Mouse (Mus musculus): ENCODE measurements around the gene Rundc3a. TPM values are rescaled to one million over a fixed set of nuclear protein-coding genes. Genes with fewer than 3 reads are reported as not detected.

The Rundc3a gene
- polyA plus RNA-seq, 1 experiment from 2014 or later = 153 TPM

GRCm38 (mm10) chr11:102434406-102434805 lies 41.2 kb downstream of the Rundc3a start:
- ATAC-seq = peak; percentile 51
- no peak overlapping the region for H3K4me3 ChIP-seq (replicated peaks)
- H3K4me1 ChIP-seq (replicated peaks) = peaks cover 59% of the 10 kb centered on the region
- no peak overlapping the region for H3K27ac ChIP-seq
- no peak overlapping the region for H3K9ac ChIP-seq (replicated peaks)
- H3K27me3 ChIP-seq = peaks cover 7% of the 10 kb centered on the region; the same call in 1 of the 2 replicates
- peaks cover 55% of the 10 kb centered on the region for H3K36me3 ChIP-seq
- no peaks in the 10 kb centered on the region for H3K9me3 ChIP-seq
- no peak overlapping the region for H3K4me2 ChIP-seq (replicated peaks)
- WGBS = 6% methylated on average over 7 of the region's 7 CpGs

GRCm38 (mm10) chr11:102434816-102435705 lies 41.9 kb downstream of the Rundc3a start:
- H3K9me3 ChIP-seq = no peaks in the 10 kb centered on the region
- H3K4me1 ChIP-seq (replicated peaks) = peaks cover 52% of the 10 kb centered on the region
- H3K4me3 ChIP-seq (replicated peaks) = no peak overlapping the region
- peaks cover 61% of the 10 kb centered on the region for H3K36me3 ChIP-seq
- peaks cover 12% of the 10 kb centered on the region for H3K27me3 ChIP-seq
- no peak for ATAC-seq
- WGBS = 92% methylated on average over 11 of the region's 11 CpGs
- H3K27ac ChIP-seq = no peak overlapping the region
- H3K9ac ChIP-seq (replicated peaks) = no peak overlapping the region
- H3K4me2 ChIP-seq (replicated peaks) = no peak overlapping the region

GRCm38 (mm10) chr11:102435754-102436470 lies 42.7 kb downstream of the Rundc3a start:
- no peak overlapping the region for H3K4me3 ChIP-seq (replicated peaks)
- no peak overlapping the region for H3K4me2 ChIP-seq (replicated peaks)
- peaks cover 16% of the 10 kb centered on the region for H3K27me3 ChIP-seq
- H3K4me1 ChIP-seq (replicated peaks) = peaks cover 46% of the 10 kb centered on the region
- H3K36me3 ChIP-seq = peaks cover 70% of the 10 kb centered on the region
- 95% methylated on average over 18 of the region's 18 CpGs for WGBS
- H3K27ac ChIP-seq = no peak overlapping the region
- H3K9ac ChIP-seq (replicated peaks) = no peak overlapping the region
- no peaks in the 10 kb centered on the region for H3K9me3 ChIP-seq
- no peak for ATAC-seq

- Histone ChIP-seq H3K27ac (no peak overlapping the region), H3K27me3 (peaks cover 16% of the 10 kb centered on the region), H3K4me3 (replicated peaks) (no peak overlapping the region), H3K9me3 (no peaks in the 10 kb centered on the region), H3K9ac (replicated peaks) (no peak overlapping the region), H3K36me3 (peaks cover 75% of the 10 kb centered on the region), H3K4me1 (replicated peaks) (peaks cover 43% of the 10 kb centered on the region), H3K4me2 (replicated peaks) (no peak overlapping the region)
- 83% methylated on average over 10 of the region's 10 CpGs for WGBS
- no peak for ATAC-seq
These were observed 43.2 kb downstream of the Rundc3a start for GRCm38 (mm10) chr11:102436471-102436790.

GRCm38 (mm10) chr11:102437120-102438061 lies 44.2 kb downstream of the Rundc3a start:
- Histone ChIP-seq H3K4me3 (replicated peaks) (peak overlapping the region; percentile 33), H3K9ac (replicated peaks) (peak overlapping the region; percentile 65), H3K4me2 (replicated peaks) (peak overlapping the region; percentile 59), H3K9me3 (no peaks in the 10 kb centered on the region), H3K27ac (peak overlapping the region; percentile 72), H3K27me3 (peaks cover 16% of the 10 kb centered on the region), H3K36me3 (peaks cover 85% of the 10 kb centered on the region), H3K4me1 (replicated peaks) (peaks cover 43% of the 10 kb centered on the region)
- peak; percentile 34; the same call in 1 of the 2 replicates for ATAC-seq
- WGBS = 4% methylated on average over 86 of the region's 87 CpGs

GRCm38 (mm10) chr11:102438212-102439092 lies 45.2 kb downstream of the Rundc3a start:
- peak overlapping the region; percentile 59 for H3K4me2 ChIP-seq (replicated peaks)
- H3K9me3 ChIP-seq = no peaks in the 10 kb centered on the region
- peaks cover 92% of the 10 kb centered on the region for H3K36me3 ChIP-seq
- 9% methylated on average over 73 of the region's 77 CpGs for WGBS
- H3K9ac ChIP-seq (replicated peaks) = peak overlapping the region; percentile 65
- H3K4me1 ChIP-seq (replicated peaks) = peaks cover 43% of the 10 kb centered on the region
- peak overlapping the region; percentile 72 for H3K27ac ChIP-seq
- peak; percentile 50 for ATAC-seq
- peaks cover 16% of the 10 kb centered on the region for H3K27me3 ChIP-seq
- H3K4me3 ChIP-seq (replicated peaks) = peak overlapping the region; percentile 33

GRCm38 (mm10) chr11:102439093-102440082 lies 46.2 kb downstream of the Rundc3a start:
- Histone ChIP-seq H3K27me3 (peaks cover 16% of the 10 kb centered on the region), H3K4me2 (replicated peaks) (no peak overlapping the region), H3K9ac (replicated peaks) (0 out of 2 replicates have a peak overlapping the region, but pooled peaks have one; percentile 56), H3K4me3 (replicated peaks) (0 out of 2 replicates have a peak overlapping the region, but pooled peaks have one; percentile 33), H3K9me3 (no peaks in the 10 kb centered on the region), H3K4me1 (replicated peaks) (peaks cover 43% of the 10 kb centered on the region), H3K27ac (0 out of 2 replicates have a peak overlapping the region, but pooled peaks have one; percentile 35), H3K36me3 (peaks cover 94% of the 10 kb centered on the region)
- WGBS = 77% methylated on average over 14 of the region's 14 CpGs
- no peak for ATAC-seq

- ATAC-seq = no peak
- peaks cover 16% of the 10 kb centered on the region for H3K27me3 ChIP-seq
- H3K27ac ChIP-seq = no peak overlapping the region
- H3K9ac ChIP-seq (replicated peaks) = no peak overlapping the region
- H3K4me2 ChIP-seq (replicated peaks) = no peak overlapping the region
- no peaks in the 10 kb centered on the region for H3K9me3 ChIP-seq
- H3K36me3 ChIP-seq = peaks cover 87% of the 10 kb centered on the region
- H3K4me3 ChIP-seq (replicated peaks) = no peak overlapping the region
- 87% methylated on average over 8 of the region's 8 CpGs for WGBS
- peaks cover 52% of the 10 kb centered on the region for H3K4me1 ChIP-seq (replicated peaks)
These were observed 47.1 kb downstream of the Rundc3a start for GRCm38 (mm10) chr11:102440255-102440654.

- peaks cover 75% of the 10 kb centered on the region for H3K36me3 ChIP-seq
- no peak overlapping the region for H3K4me2 ChIP-seq (replicated peaks)
- no peaks in the 10 kb centered on the region for H3K9me3 ChIP-seq
- peaks cover 58% of the 10 kb centered on the region for H3K4me1 ChIP-seq (replicated peaks)
- peaks cover 16% of the 10 kb centered on the region for H3K27me3 ChIP-seq
- no peak overlapping the region for H3K9ac ChIP-seq (replicated peaks)
- no peak overlapping the region for H3K27ac ChIP-seq
- H3K4me3 ChIP-seq (replicated peaks) = no peak overlapping the region
- ATAC-seq = no peak
- WGBS = 85% methylated on average over 3 of the region's 3 CpGs
These were observed 48.2 kb downstream of the Rundc3a start for GRCm38 (mm10) chr11:102441434-102441833.

- Histone ChIP-seq H3K27me3 (peaks cover 16% of the 10 kb centered on the region), H3K4me3 (replicated peaks) (no peak overlapping the region), H3K4me1 (replicated peaks) (peaks cover 55% of the 10 kb centered on the region), H3K36me3 (peaks cover 71% of the 10 kb centered on the region), H3K9me3 (no peaks in the 10 kb centered on the region), H3K4me2 (replicated peaks) (no peak overlapping the region), H3K27ac (no peak overlapping the region), H3K9ac (replicated peaks) (no peak overlapping the region)
- ATAC-seq = no peak
- WGBS = 92% methylated on average over 6 of the region's 6 CpGs
These were observed 48.9 kb downstream of the Rundc3a start for GRCm38 (mm10) chr11:102442089-102442488.
